Mouse (Mus musculus) kidney, adult 2 months (tissue): ENCODE data around the gene Nkain4.

Experiments used
- CTCF ChIP-seq: fragments of 200-500 bp; conservative IDR thresholded peaks from 2 replicates; pipeline ENCODE4 v1.5.1; 2011; ENCODE audit warnings: low read depth, mild to moderate bottlenecking, control low read depth, low read length, moderate library complexity, mixed read lengths; ENCODE audit not compliant: insufficient read depth, insufficient read length
- POLR2A ChIP-seq: fragments of 200-500 bp; IDR thresholded peaks from one replicate; pipeline ENCODE4 v1.6.1; 2011; ENCODE audit warnings: low read depth, low read length, control low read depth

DNA sequence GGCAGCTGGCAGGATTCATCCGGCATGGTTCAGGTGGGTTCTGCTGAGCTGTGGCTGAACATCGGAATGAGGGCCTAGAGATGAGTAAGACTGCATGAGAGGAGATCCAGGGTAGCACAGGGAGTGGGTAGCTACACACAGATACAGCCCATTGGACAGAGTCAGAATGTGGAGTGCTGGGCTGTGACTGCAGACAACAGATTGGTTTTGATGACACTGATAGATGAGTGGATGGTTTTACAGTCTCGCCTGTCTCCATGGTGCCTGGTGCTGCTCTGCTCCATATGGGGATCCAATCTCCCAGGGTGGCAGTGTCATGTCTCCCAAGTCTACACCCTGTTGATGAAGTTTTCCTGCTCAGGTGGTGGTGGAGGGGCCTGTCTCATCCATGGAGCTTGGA, 42.4 kb upstream of the Nkain4 start:
- TF ChIP-seq CTCF (no peak), POLR2A (no peak)
